Mouse (Mus musculus): ENCODE results near the gene Gm49661. TPM values are rescaled to one million over a fixed set of nuclear protein-coding genes. Genes with fewer than 3 reads are reported as not detected.

The Gm49661 gene
- polyA plus RNA-seq, 1 experiment from 2014 or later = not detected

GRCm38 (mm10) chr8:84987903-84988302 lies 18.7 kb upstream of the Gm49661 start:
- Histone ChIP-seq H3K36me3 (ENCODE audit: control insufficient read depth, insufficient read depth, low read length) (no peaks in the 10 kb centered on the region), H3K4me1 (ENCODE audit: control insufficient read depth, insufficient read depth, low read length) (peaks cover 28% of the 10 kb centered on the region), H3K27ac (ENCODE audit: low read length) (no peak overlapping the region), H3K9ac (replicated peaks; ENCODE audit: low read depth, low read length) (no peak overlapping the region), H3K4me3 (ENCODE audit: low read depth, low read length) (no peak overlapping the region), H3K9me3 (ENCODE audit: control insufficient read depth, low read depth, low read length) (no peaks in the 10 kb centered on the region), H3K4me2 (replicated peaks; ENCODE audit: low read depth, low read length) (no peak overlapping the region), H3K27me3 (ENCODE audit: control insufficient read depth, insufficient read depth, low read length) (0 out of 2 replicates have a peak, but pooled peaks cover 3% of the 10 kb centered on the region)
- WGBS = 71% methylated on average over 2 of the region's 2 CpGs
- no peak for ATAC-seq (ENCODE audit: insufficient number of reproducible peaks, insufficient read depth, low FRiP score, low read depth)

- ATAC-seq (ENCODE audit: insufficient number of reproducible peaks, insufficient read depth, low FRiP score, low read depth) = no peak
- 0 out of 2 replicates have a peak, but pooled peaks cover 3% of the 10 kb centered on the region for H3K27me3 ChIP-seq (ENCODE audit: control insufficient read depth, insufficient read depth, low read length)
- H3K4me3 ChIP-seq (ENCODE audit: low read depth, low read length) = no peak overlapping the region
- 80% methylated on average over 5 of the region's 5 CpGs for WGBS
- no peaks in the 10 kb centered on the region for H3K9me3 ChIP-seq (ENCODE audit: control insufficient read depth, low read depth, low read length)
- H3K27ac ChIP-seq (ENCODE audit: low read length) = no peak overlapping the region
- H3K36me3 ChIP-seq (ENCODE audit: control insufficient read depth, insufficient read depth, low read length) = no peaks in the 10 kb centered on the region
- no peak overlapping the region for H3K4me2 ChIP-seq (replicated peaks; ENCODE audit: low read depth, low read length)
- no peak overlapping the region for H3K9ac ChIP-seq (replicated peaks; ENCODE audit: low read depth, low read length)
- H3K4me1 ChIP-seq (ENCODE audit: control insufficient read depth, insufficient read depth, low read length) = peaks cover 28% of the 10 kb centered on the region
These were observed 18.2 kb upstream of the Gm49661 start for GRCm38 (mm10) chr8:84987388-84987787.

- WGBS = 31% methylated on average over 8 of the region's 8 CpGs
- 0 out of 2 replicates have a peak, but pooled peaks cover 3% of the 10 kb centered on the region for H3K27me3 ChIP-seq (ENCODE audit: control insufficient read depth, insufficient read depth, low read length)
- H3K4me1 ChIP-seq (ENCODE audit: control insufficient read depth, insufficient read depth, low read length) = peaks cover 33% of the 10 kb centered on the region
- peak overlapping the region; percentile 39 for H3K4me3 ChIP-seq (ENCODE audit: low read depth, low read length)
- no peak for ATAC-seq (ENCODE audit: insufficient number of reproducible peaks, insufficient read depth, low FRiP score, low read depth)
- peak overlapping the region; percentile 89 for H3K27ac ChIP-seq (ENCODE audit: low read length)
- H3K9me3 ChIP-seq (ENCODE audit: control insufficient read depth, low read depth, low read length) = no peaks in the 10 kb centered on the region
- peak overlapping the region; percentile 99 for H3K4me2 ChIP-seq (replicated peaks; ENCODE audit: low read depth, low read length)
- no peaks in the 10 kb centered on the region for H3K36me3 ChIP-seq (ENCODE audit: control insufficient read depth, insufficient read depth, low read length)
- peak overlapping the region; percentile 33; the same call in 1 of the 2 replicates for H3K9ac ChIP-seq (replicated peaks; ENCODE audit: low read depth, low read length)
These were observed 17.2 kb upstream of the Gm49661 start for GRCm38 (mm10) chr8:84986379-84986945.

- under 1% methylated on average over 53 of the region's 53 CpGs for WGBS
- peaks cover 36% of the 10 kb centered on the region for H3K4me1 ChIP-seq (ENCODE audit: control insufficient read depth, insufficient read depth, low read length)
- peak; percentile 50 for ATAC-seq (ENCODE audit: insufficient number of reproducible peaks, insufficient read depth, low FRiP score, low read depth)
- H3K27me3 ChIP-seq (ENCODE audit: control insufficient read depth, insufficient read depth, low read length) = 0 out of 2 replicates have a peak, but pooled peaks cover 3% of the 10 kb centered on the region
- H3K4me2 ChIP-seq (replicated peaks; ENCODE audit: low read depth, low read length) = peak overlapping the region; percentile 99
- no peaks in the 10 kb centered on the region for H3K36me3 ChIP-seq (ENCODE audit: control insufficient read depth, insufficient read depth, low read length)
- H3K9ac ChIP-seq (replicated peaks; ENCODE audit: low read depth, low read length) = peak overlapping the region; percentile 33; the same call in 1 of the 2 replicates
- H3K4me3 ChIP-seq (ENCODE audit: low read depth, low read length) = peak overlapping the region; percentile 39
- H3K27ac ChIP-seq (ENCODE audit: low read length) = peak overlapping the region; percentile 89
- no peaks in the 10 kb centered on the region for H3K9me3 ChIP-seq (ENCODE audit: control insufficient read depth, low read depth, low read length)
These were observed 16.6 kb upstream of the Gm49661 start for GRCm38 (mm10) chr8:84985684-84986378.

GRCm38 (mm10) chr8:84985049-84985683 lies 15.9 kb upstream of the Gm49661 start:
- 0 out of 2 replicates have a peak, but pooled peaks cover 3% of the 10 kb centered on the region for H3K27me3 ChIP-seq (ENCODE audit: control insufficient read depth, insufficient read depth, low read length)
- peak overlapping the region; percentile 39 for H3K4me3 ChIP-seq (ENCODE audit: low read depth, low read length)
- H3K36me3 ChIP-seq (ENCODE audit: control insufficient read depth, insufficient read depth, low read length) = no peaks in the 10 kb centered on the region
- no peaks in the 10 kb centered on the region for H3K9me3 ChIP-seq (ENCODE audit: control insufficient read depth, low read depth, low read length)
- peak overlapping the region; percentile 89 for H3K27ac ChIP-seq (ENCODE audit: low read length)
- H3K4me2 ChIP-seq (replicated peaks; ENCODE audit: low read depth, low read length) = peak overlapping the region; percentile 99
- no peak for ATAC-seq (ENCODE audit: insufficient number of reproducible peaks, insufficient read depth, low FRiP score, low read depth)
- under 1% methylated on average over 23 of the region's 23 CpGs for WGBS
- peak overlapping the region; percentile 33; the same call in 1 of the 2 replicates for H3K9ac ChIP-seq (replicated peaks; ENCODE audit: low read depth, low read length)
- H3K4me1 ChIP-seq (ENCODE audit: control insufficient read depth, insufficient read depth, low read length) = peaks cover 41% of the 10 kb centered on the region

GRCm38 (mm10) chr8:84984294-84985048 lies 15.2 kb upstream of the Gm49661 start:
- H3K9ac ChIP-seq (replicated peaks; ENCODE audit: low read depth, low read length) = no peak overlapping the region
- H3K4me1 ChIP-seq (ENCODE audit: control insufficient read depth, insufficient read depth, low read length) = peaks cover 47% of the 10 kb centered on the region
- H3K4me2 ChIP-seq (replicated peaks; ENCODE audit: low read depth, low read length) = peak overlapping the region; percentile 99
- 6% methylated on average over 16 of the region's 16 CpGs for WGBS
- no peaks in the 10 kb centered on the region for H3K36me3 ChIP-seq (ENCODE audit: control insufficient read depth, insufficient read depth, low read length)
- no peaks in the 10 kb centered on the region for H3K9me3 ChIP-seq (ENCODE audit: control insufficient read depth, low read depth, low read length)
- H3K4me3 ChIP-seq (ENCODE audit: low read depth, low read length) = peak overlapping the region; percentile 39; the same call in 1 of the 2 replicates
- no peak; the same call in 1 of the 2 replicates for ATAC-seq (ENCODE audit: insufficient number of reproducible peaks, insufficient read depth, low FRiP score, low read depth)
- peak overlapping the region; percentile 89 for H3K27ac ChIP-seq (ENCODE audit: low read length)
- 0 out of 2 replicates have a peak, but pooled peaks cover 3% of the 10 kb centered on the region for H3K27me3 ChIP-seq (ENCODE audit: control insufficient read depth, insufficient read depth, low read length)

GRCm38 (mm10) chr8:84982499-84983011 lies 13.3 kb upstream of the Gm49661 start:
- H3K9ac ChIP-seq (replicated peaks; ENCODE audit: low read depth, low read length) = no peak overlapping the region
- peaks cover 61% of the 10 kb centered on the region for H3K4me1 ChIP-seq (ENCODE audit: control insufficient read depth, insufficient read depth, low read length)
- 55% methylated on average over 3 of the region's 3 CpGs for WGBS

More at GRCm38 (mm10) chr8:84982499-84983011, 13.3 kb upstream of the Gm49661 start:
- H3K36me3 ChIP-seq (ENCODE audit: control insufficient read depth, insufficient read depth, low read length) = no peaks in the 10 kb centered on the region
- H3K27ac ChIP-seq (ENCODE audit: low read length) = peak overlapping the region; percentile 89
- 0 out of 2 replicates have a peak, but pooled peaks cover 3% of the 10 kb centered on the region for H3K27me3 ChIP-seq (ENCODE audit: control insufficient read depth, insufficient read depth, low read length)
- no peak for ATAC-seq (ENCODE audit: insufficient number of reproducible peaks, insufficient read depth, low FRiP score, low read depth)
- no peaks in the 10 kb centered on the region for H3K9me3 ChIP-seq (ENCODE audit: control insufficient read depth, low read depth, low read length)
- no peak overlapping the region for H3K4me3 ChIP-seq (ENCODE audit: low read depth, low read length)
- H3K4me2 ChIP-seq (replicated peaks; ENCODE audit: low read depth, low read length) = no peak overlapping the region

Data from stomach, embryonic 14.5 days (tissue).